Mouse (Mus musculus) liver, adult 2 months (tissue): Measurements from ENCODE around the gene Dolk.

ENCODE experiments used
- CTCF ChIP-seq: fragments of 200-500 bp; IDR thresholded peaks from 2 replicates; pipeline ENCODE4 v1.5.1; 2011; ENCODE audit warnings: low read depth, low read length, control low read depth
- POLR2A ChIP-seq: fragments of 200-500 bp; IDR thresholded peaks from 2 replicates; pipeline ENCODE4 v1.6.1; 2011; ENCODE audit warnings: low read length, control low read depth; ENCODE audit not compliant: insufficient read depth; ENCODE audit errors: extremely low read depth

DNA sequence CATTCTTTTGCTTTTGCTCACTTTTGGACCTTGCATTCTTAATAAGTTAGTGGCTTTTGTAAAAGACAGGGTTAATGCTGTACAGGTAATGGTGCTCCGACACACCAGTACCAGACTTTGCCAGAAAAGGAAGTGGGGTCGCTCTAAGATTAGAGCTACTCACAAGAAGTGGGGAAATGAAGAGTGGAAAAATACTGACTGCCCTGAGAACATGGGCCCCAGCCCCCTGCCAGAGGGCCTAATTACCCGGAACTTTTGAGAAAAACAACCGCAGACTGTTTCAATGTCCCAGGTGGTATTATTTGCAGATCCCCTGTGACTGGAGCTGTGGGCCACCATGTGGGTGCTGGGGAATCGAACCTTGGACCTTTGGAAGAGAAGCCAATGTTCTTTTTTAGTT is 50.5 kb downstream of the Dolk start:
- TF ChIP-seq CTCF (no peak), POLR2A (no peak)
